Mouse (Mus musculus): ENCODE results near the gene Map7. TPM values are rescaled to one million over a fixed set of nuclear protein-coding genes. Genes with fewer than 3 reads are reported as not detected.

Gene Map7
- total and polyA plus RNA-seq, 2 experiments: 11.1 to 13.7 TPM

DNA sequence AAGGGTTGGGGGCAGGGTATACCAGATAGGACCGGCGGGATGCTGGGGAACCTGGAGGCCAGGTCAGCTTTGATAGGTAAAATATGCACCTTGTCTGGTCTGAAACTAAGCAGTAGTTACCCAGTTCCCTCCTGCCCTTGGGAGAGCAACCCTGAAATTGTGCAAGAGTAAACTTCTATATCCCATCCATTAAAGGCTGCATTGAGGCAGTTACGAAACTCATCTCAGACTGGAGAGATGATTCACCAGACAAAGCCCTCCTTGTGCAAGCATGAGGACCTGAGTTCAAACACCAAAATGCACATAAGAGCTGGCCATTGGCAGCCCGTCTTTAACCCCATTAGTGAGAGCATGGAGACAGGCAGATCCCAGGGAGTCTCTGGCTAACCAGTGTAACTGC lies 19.2 kb downstream of the Map7 start:
- WGBS: 20% methylated on average over 4 of the region's 4 CpGs
- Histone ChIP-seq H3K79me2 (ENCODE audit: control insufficient read depth, insufficient read depth, low read length) (peaks cover 25% of the 10 kb centered on the region; the same call in 1 of the 2 replicates), H3K9ac (ENCODE audit: low read depth, low read length) (no peak overlapping the region), H3K27me3 (ENCODE audit: control insufficient read depth, insufficient read depth, low read length) (no peaks in the 10 kb centered on the region), H3K27ac (replicated peaks; ENCODE audit: insufficient read depth, low read depth, low read length) (peak overlapping the region; percentile 47), H3K4me3 (ENCODE audit: insufficient read depth, low read depth, low read length) (no peak overlapping the region), H3K36me3 (ENCODE audit: control insufficient read depth, insufficient read depth, low read length) (no peaks in the 10 kb centered on the region), H3K4me1 (ENCODE audit: control insufficient read depth, insufficient read depth, low read length) (peaks cover 45% of the 10 kb centered on the region)
- TF ChIP-seq CTCF (IDR thresholded peaks at IDR 0.05; ENCODE audit: low read depth, low read length) (no peak), POLR2A (IDR thresholded peaks at IDR 0.05; ENCODE audit: extremely low read depth, insufficient read depth, low read length) (no peak)
- peak; percentile 78 for DNase-seq (ENCODE audit: extremely low read depth, low read depth, low spot score)

DNA sequence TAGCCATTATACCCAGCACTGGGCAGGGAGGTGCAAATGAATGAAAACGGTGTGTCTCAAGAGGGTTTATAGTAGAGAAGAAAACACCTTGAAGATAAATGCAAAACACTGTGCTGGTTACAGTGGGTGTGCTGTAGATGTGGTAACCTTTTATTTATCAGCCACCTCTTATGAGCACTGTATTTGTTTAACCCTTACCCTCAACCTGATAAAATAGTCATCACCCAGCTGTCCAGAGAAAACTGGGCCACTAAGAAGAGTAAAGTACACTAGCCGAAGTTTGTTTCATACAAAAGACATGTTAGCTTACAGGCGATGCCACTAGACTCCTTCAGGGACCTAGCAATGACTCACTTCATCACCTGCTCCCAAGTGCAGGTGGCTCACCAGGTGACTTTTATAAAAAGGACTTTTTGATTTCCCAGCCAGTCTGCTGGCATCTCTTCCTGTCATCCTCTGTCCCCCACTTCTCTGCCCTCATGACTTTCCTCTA lies 21.0 kb downstream of the Map7 start:
- Histone ChIP-seq H3K4me3 (ENCODE audit: insufficient read depth, low read depth, low read length) (no peak overlapping the region), H3K27me3 (ENCODE audit: control insufficient read depth, insufficient read depth, low read length) (no peaks in the 10 kb centered on the region), H3K79me2 (ENCODE audit: control insufficient read depth, insufficient read depth, low read length) (peaks cover 23% of the 10 kb centered on the region; the same call in 1 of the 2 replicates), H3K36me3 (ENCODE audit: control insufficient read depth, insufficient read depth, low read length) (no peaks in the 10 kb centered on the region), H3K27ac (replicated peaks; ENCODE audit: insufficient read depth, low read depth, low read length) (peak overlapping the region; percentile 85), H3K9ac (ENCODE audit: low read depth, low read length) (peak overlapping the region; percentile 34; the same call in 1 of the 2 replicates), H3K4me1 (ENCODE audit: control insufficient read depth, insufficient read depth, low read length) (peaks cover 51% of the 10 kb centered on the region)
- TF ChIP-seq CTCF (IDR thresholded peaks at IDR 0.05; ENCODE audit: low read depth, low read length) (no peak), POLR2A (IDR thresholded peaks at IDR 0.05; ENCODE audit: extremely low read depth, insufficient read depth, low read length) (no peak)
- DNase-seq (ENCODE audit: extremely low read depth, low read depth, low spot score): peak; percentile 94
- WGBS: 27% methylated on average over 3 of the region's 3 CpGs

DNA sequence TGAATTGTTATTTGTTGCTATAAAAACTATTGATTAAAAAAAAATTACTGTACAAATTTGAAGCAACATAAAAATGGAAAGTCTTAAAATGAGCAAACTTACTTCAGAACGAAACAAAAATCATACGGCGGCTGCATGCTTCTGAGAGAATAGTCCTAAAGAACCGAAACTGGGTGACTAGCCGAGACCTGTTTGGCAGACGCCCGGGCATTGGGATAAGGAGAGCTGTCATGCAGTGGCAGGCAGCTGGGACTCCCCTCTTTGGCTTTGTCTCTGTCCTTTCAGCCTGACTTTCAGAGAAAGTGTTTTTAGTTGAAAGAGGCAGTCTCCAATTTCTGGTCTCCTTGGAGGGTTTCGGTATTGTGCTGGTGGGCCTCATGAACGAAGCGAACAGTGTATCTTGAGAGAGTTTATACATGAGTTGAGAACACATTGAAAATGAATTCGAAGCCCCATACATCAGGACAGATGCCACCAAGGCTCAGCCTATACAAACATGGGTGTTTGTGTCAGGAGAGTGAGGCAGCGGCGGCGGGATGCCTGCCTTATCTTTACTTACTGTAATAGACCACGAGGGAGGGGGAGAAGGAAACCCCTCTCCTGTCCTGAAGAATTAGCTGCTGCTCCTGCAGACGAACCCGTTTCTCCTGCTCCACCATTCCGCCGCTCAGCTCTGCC lies 21.8 kb downstream of the Map7 start:
- H3K9ac ChIP-seq (ENCODE audit: low read depth, low read length): no peak overlapping the region
- DNase-seq (ENCODE audit: extremely low read depth, low read depth, low spot score): peak; percentile 53
- TF ChIP-seq POLR2A (IDR thresholded peaks at IDR 0.05; ENCODE audit: extremely low read depth, insufficient read depth, low read length) (no peak), CTCF (IDR thresholded peaks at IDR 0.05; ENCODE audit: low read depth, low read length) (no peak)
- no peaks in the 10 kb centered on the region for H3K27me3 ChIP-seq (ENCODE audit: control insufficient read depth, insufficient read depth, low read length)
- peaks cover 23% of the 10 kb centered on the region; the same call in 1 of the 2 replicates for H3K79me2 ChIP-seq (ENCODE audit: control insufficient read depth, insufficient read depth, low read length)
- H3K27ac ChIP-seq (replicated peaks; ENCODE audit: insufficient read depth, low read depth, low read length): peak overlapping the region; percentile 10; the same call in 1 of the 2 replicates
- no peaks in the 10 kb centered on the region for H3K36me3 ChIP-seq (ENCODE audit: control insufficient read depth, insufficient read depth, low read length)
- no peak overlapping the region for H3K4me3 ChIP-seq (ENCODE audit: insufficient read depth, low read depth, low read length)
- WGBS: 18% methylated on average over 19 of the region's 19 CpGs
- H3K4me1 ChIP-seq (ENCODE audit: control insufficient read depth, insufficient read depth, low read length): peaks cover 44% of the 10 kb centered on the region

DNA sequence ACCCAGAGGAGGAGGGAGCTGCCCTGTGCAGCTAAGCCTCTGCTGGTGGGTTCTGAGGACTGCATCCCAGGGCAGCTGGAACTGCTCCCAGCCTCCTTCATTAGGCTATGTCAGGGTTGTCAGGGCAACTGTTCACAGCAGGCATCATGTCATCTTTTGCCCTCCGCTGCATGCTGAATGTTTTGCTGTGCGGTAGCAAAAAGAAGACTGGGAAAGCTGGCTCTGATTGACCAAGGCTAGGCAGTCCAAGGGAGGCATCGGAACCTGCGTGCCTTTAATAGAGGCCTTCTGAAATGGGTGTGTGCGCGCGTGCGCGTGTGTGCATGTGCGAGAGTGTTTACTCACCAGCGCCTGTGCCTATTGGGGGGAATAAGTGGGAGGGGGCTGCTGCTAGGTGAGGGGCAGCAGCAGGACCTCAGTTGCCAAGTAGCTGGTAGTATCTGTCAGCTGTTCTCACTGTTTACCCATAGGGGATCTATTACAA lies 22.4 kb downstream of the Map7 start:
- H3K9ac ChIP-seq (ENCODE audit: low read depth, low read length): no peak overlapping the region
- H3K4me3 ChIP-seq (ENCODE audit: insufficient read depth, low read depth, low read length): no peak overlapping the region
- H3K27me3 ChIP-seq (ENCODE audit: control insufficient read depth, insufficient read depth, low read length): no peaks in the 10 kb centered on the region
- H3K79me2 ChIP-seq (ENCODE audit: control insufficient read depth, insufficient read depth, low read length): peaks cover 23% of the 10 kb centered on the region; the same call in 1 of the 2 replicates
- H3K27ac ChIP-seq (replicated peaks; ENCODE audit: insufficient read depth, low read depth, low read length): no peak overlapping the region
- TF ChIP-seq POLR2A (IDR thresholded peaks at IDR 0.05; ENCODE audit: extremely low read depth, insufficient read depth, low read length) (no peak), CTCF (IDR thresholded peaks at IDR 0.05; ENCODE audit: low read depth, low read length) (peak; percentile 95)
- peak; percentile 72 for DNase-seq (ENCODE audit: extremely low read depth, low read depth, low spot score)
- peaks cover 44% of the 10 kb centered on the region for H3K4me1 ChIP-seq (ENCODE audit: control insufficient read depth, insufficient read depth, low read length)
- H3K36me3 ChIP-seq (ENCODE audit: control insufficient read depth, insufficient read depth, low read length): no peaks in the 10 kb centered on the region
- 44% methylated on average over 11 of the region's 11 CpGs for WGBS

DNA sequence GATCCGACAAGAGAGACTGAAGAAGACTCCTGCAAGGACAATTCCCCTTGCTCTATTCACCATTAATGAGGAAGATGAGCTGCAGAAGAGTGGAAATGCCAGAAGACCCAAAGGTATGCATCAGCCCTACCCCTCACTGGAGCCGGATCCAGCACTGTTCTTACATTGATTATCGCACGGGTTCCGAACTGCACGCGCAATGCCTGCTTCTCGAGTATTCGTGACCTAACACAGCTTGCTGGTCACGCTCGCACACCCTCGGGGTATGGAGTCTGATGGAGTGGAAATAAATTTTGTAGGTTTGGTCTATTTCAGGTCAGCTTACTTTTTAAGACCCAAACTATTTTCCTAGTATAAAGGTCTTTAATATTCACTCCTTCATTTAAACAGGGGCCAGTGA lies 22.9 kb downstream of the Map7 start:
- Histone ChIP-seq H3K27ac (replicated peaks; ENCODE audit: insufficient read depth, low read depth, low read length) (no peak overlapping the region), H3K79me2 (ENCODE audit: control insufficient read depth, insufficient read depth, low read length) (peaks cover 25% of the 10 kb centered on the region; the same call in 1 of the 2 replicates), H3K4me1 (ENCODE audit: control insufficient read depth, insufficient read depth, low read length) (peaks cover 39% of the 10 kb centered on the region), H3K27me3 (ENCODE audit: control insufficient read depth, insufficient read depth, low read length) (no peaks in the 10 kb centered on the region), H3K9ac (ENCODE audit: low read depth, low read length) (no peak overlapping the region), H3K36me3 (ENCODE audit: control insufficient read depth, insufficient read depth, low read length) (no peaks in the 10 kb centered on the region), H3K4me3 (ENCODE audit: insufficient read depth, low read depth, low read length) (no peak overlapping the region)
- no peak for TF ChIP-seq POLR2A (IDR thresholded peaks at IDR 0.05; ENCODE audit: extremely low read depth, insufficient read depth, low read length)
- no peak for TF ChIP-seq CTCF (IDR thresholded peaks at IDR 0.05; ENCODE audit: low read depth, low read length)
- DNase-seq (ENCODE audit: extremely low read depth, low read depth, low spot score): no peak
- 93% methylated on average over 12 of the region's 12 CpGs for WGBS

DNA sequence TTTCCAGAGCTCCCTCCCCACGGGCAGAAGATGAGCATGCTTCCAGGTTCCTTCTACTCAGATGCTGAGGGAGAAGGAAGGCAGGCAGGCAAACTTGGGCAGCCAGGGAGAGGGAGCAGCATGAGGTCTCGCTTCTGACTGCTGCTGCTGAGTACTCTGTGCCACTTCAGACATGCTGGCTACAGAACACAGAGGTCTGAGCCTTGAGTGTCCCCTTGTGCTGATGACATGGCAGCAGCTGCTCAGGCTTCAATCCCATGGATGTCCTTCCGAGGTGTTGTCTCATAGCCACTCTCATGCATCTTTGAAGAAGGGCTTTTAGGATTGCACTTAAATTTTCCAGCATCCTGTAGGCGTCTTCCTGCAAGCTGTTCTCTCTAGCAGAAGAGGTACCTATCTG lies 23.5 kb downstream of the Map7 start:
- H3K4me1 ChIP-seq (ENCODE audit: control insufficient read depth, insufficient read depth, low read length): peaks cover 37% of the 10 kb centered on the region
- H3K4me3 ChIP-seq (ENCODE audit: insufficient read depth, low read depth, low read length): no peak overlapping the region
- H3K27ac ChIP-seq (replicated peaks; ENCODE audit: insufficient read depth, low read depth, low read length): no peak overlapping the region
- no peak overlapping the region for H3K9ac ChIP-seq (ENCODE audit: low read depth, low read length)
- no peaks in the 10 kb centered on the region for H3K27me3 ChIP-seq (ENCODE audit: control insufficient read depth, insufficient read depth, low read length)
- no peaks in the 10 kb centered on the region for H3K36me3 ChIP-seq (ENCODE audit: control insufficient read depth, insufficient read depth, low read length)
- no peak for DNase-seq (ENCODE audit: extremely low read depth, low read depth, low spot score)
- no peak for TF ChIP-seq CTCF (IDR thresholded peaks at IDR 0.05; ENCODE audit: low read depth, low read length)
- TF ChIP-seq POLR2A (IDR thresholded peaks at IDR 0.05; ENCODE audit: extremely low read depth, insufficient read depth, low read length): no peak
- WGBS: 84% methylated on average over 4 of the region's 4 CpGs
- H3K79me2 ChIP-seq (ENCODE audit: control insufficient read depth, insufficient read depth, low read length): peaks cover 26% of the 10 kb centered on the region; the same call in 1 of the 2 replicates

Measured in liver, adult 2 months (tissue).